Mouse (Mus musculus): ENCODE results near the gene Fasn. TPM values are rescaled to one million over a fixed set of nuclear protein-coding genes. Genes with fewer than 3 reads are reported as not detected.

The Fasn gene
- 6.6 TPM for polyA plus RNA-seq (2014; fragmentation: Illumina TruSeq; extraction: RNeasy Lipid Tissue Mini Kit (QIAGEN cat#74804); ENCODE audit: low read depth, low replicate concordance)

DNA sequence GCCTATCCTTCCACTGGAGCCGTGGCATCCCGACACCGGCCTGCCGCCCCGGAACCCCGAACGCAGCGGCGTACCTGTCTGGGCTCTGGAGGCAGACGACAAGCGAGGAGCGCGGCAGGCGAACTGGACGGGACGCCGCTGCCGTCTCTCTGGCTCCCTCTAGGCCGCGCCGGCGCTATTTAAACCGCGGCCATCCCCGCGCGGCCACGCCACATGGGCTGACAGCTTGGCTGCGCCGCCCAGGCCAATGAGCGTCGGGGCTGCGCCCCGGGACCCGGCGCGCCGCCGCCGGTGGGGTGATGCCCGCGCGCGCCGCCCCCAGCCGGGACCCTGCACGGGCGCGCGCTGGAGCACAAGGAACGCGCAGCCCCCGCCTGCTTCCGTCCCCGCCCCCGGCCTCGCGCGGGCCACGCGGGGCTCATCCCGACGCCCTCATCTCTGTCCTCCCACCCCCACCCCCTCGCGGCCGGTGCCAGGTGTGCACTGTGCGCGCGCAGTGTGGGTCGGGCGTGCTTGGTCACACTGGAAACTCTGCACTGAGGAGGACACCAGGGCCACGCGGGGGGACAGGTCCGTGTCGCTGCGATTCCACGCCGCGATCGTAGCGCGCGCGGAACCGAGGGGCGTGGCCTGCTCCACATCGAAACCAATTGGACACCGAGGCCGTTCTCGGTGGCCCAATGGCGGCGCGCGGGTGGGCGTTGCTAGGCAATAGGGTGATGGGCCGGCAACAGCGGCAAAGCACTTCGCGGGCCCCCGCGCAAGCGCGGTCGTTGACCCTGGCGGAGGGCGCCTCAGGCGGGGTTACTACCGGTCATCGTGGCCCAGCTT lies at the start of gene Fasn:
Gene Fasn (minus strand): TSS at position 592 of the 831 bp plus-strand sequence.

DNA sequence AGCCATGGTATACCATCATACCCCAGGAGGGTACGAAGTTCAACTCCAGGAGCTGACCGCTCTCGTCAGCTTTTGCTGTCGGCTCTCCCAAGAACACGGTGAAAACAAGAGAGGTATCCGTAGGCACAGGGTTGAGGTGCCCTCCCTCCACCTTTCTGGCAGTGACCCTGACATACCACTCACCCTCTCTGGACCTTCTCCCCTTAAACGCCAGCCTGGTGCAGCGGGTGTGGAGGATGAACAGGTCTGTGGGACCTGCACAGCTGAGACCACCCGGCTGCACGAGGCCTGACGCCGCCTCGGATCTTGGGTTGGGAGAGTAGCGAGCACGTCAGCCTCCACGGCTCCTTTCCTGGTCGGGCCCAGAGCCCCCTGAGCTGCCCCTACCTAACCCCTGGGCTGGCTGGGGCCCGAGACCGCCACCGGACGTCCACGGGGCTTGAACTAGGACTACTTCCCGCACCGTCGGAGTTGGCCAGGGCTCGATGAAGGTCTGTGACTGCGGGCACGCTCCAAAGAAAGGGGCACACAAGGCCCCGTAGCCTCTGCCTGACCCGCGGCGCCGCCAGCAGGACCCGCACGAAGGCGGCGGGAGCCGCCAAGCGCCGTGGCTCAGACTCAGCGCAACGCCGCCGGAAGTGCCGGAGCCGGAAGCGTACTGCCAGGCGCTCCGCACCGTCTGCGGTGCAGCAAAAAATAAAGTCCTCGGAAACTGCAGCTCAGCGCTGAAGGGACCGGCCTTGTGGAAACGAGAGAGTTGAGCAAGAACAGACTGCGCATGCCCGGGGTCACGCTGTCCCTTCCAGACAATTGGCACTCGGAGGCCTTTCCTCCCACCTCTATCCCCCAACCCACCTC lies 28.4 kb downstream of the Fasn start, which contains the start of gene Dus1l:
Gene Dus1l (minus strand): TSS at position 648 of the 858 bp plus-strand sequence.

DNA sequence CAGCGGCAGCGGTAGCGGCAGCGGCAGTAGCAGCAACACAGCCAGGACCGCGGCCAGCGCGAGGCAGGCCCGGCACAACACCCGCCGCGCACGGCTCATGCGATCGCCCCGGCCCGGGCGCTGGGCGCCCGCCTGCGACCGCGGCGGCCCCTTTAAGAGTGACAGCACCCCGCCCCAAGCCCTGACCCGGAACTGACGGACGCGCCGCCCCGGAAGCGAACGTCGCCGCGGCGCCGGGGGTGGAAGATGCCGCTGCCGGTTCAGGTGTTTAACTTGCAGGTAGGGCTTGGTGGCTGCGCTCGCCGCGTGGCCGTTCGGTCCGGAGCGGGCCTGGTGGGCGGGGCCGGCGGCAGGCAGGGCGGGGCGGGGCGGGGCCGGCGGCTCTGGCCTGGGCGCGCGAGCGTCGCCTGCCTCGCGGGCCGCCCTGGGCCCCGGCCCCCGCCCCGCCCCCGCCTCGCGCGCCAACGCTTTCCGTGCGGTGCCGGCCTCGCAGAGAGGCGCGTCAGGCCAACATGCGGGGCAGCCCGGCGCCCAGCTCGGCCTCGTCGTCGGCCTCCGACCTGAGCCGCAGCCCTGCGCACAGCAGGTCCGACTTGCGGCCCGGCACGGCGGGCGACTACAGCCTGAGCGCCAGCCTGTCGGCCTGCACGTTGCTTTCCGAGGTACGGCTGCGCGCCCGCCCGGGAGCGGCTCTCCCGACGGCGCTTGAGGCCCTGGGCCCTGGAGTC lies 40.1 kb downstream of the Fasn start, which contains the start of the genes Rfng and Gps1:
Gene Rfng (minus strand): TSS at position 144 of the 728 bp plus-strand sequence.
Gene Gps1 (plus strand): TSS at position 209 of the 728 bp plus-strand sequence.

DNA sequence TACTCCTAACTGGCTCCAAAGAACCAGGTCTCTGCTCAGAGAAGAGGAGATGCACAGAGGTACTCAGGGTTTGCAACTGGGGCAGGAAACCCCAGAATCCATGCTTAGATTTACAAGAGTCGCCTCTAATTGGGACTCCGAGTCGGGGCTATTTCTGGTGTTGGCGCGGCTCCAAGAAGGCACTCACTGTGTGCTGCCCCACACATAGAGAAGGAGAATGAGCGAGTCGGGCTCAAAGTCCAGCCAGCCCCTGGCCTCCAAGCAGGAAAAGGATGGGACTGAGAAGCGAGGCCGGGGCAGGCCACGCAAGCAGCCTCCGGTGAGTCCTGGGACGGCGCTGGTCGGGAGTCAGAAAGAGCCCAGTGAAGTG lies 61.7 kb downstream of the Fasn start, which contains the start of gene Hmga1b:
Gene Hmga1b (plus strand): TSS at position 123 of the 370 bp plus-strand sequence.

Other genes starting within 250 kb of the Fasn start
- 9.6 TPM for gene Arhgdia, start 242.9 kb downstream of the Fasn start, polyA plus RNA-seq (2014; fragmentation: Illumina TruSeq; extraction: RNeasy Lipid Tissue Mini Kit (QIAGEN cat#74804); ENCODE audit: low read depth, low replicate concordance)
- 8.3 TPM for gene Alyref, start 226.2 kb downstream of the Fasn start, polyA plus RNA-seq (2014; fragmentation: Illumina TruSeq; extraction: RNeasy Lipid Tissue Mini Kit (QIAGEN cat#74804); ENCODE audit: low read depth, low replicate concordance)
- gene Anapc11, start 226.1 kb downstream of the Fasn start, polyA plus RNA-seq (2014; fragmentation: Illumina TruSeq; extraction: RNeasy Lipid Tissue Mini Kit (QIAGEN cat#74804); ENCODE audit: low read depth, low replicate concordance) = 5.2 TPM
- not detected for gene Npb, start 216.1 kb downstream of the Fasn start, polyA plus RNA-seq (2014; fragmentation: Illumina TruSeq; extraction: RNeasy Lipid Tissue Mini Kit (QIAGEN cat#74804); ENCODE audit: low read depth, low replicate concordance)
- gene Pcyt2, start 206.6 kb downstream of the Fasn start, polyA plus RNA-seq (2014; fragmentation: Illumina TruSeq; extraction: RNeasy Lipid Tissue Mini Kit (QIAGEN cat#74804); ENCODE audit: low read depth, low replicate concordance) = 110 TPM
- 8.9 TPM for gene Sirt7, start 199.3 kb downstream of the Fasn start, polyA plus RNA-seq (2014; fragmentation: Illumina TruSeq; extraction: RNeasy Lipid Tissue Mini Kit (QIAGEN cat#74804); ENCODE audit: low read depth, low replicate concordance)
- gene Mafg, start 190.9 kb downstream of the Fasn start, polyA plus RNA-seq (2014; fragmentation: Illumina TruSeq; extraction: RNeasy Lipid Tissue Mini Kit (QIAGEN cat#74804); ENCODE audit: low read depth, low replicate concordance) = 13.1 TPM
- gene Pycr1, start 180.8 kb downstream of the Fasn start, polyA plus RNA-seq (2014; fragmentation: Illumina TruSeq; extraction: RNeasy Lipid Tissue Mini Kit (QIAGEN cat#74804); ENCODE audit: low read depth, low replicate concordance) = not detected
- gene Myadml2, start 176.4 kb downstream of the Fasn start, polyA plus RNA-seq (2014; fragmentation: Illumina TruSeq; extraction: RNeasy Lipid Tissue Mini Kit (QIAGEN cat#74804); ENCODE audit: low read depth, low replicate concordance) = not detected
- 1.4 TPM for gene Notum, start 163.4 kb downstream of the Fasn start, polyA plus RNA-seq (2014; fragmentation: Illumina TruSeq; extraction: RNeasy Lipid Tissue Mini Kit (QIAGEN cat#74804); ENCODE audit: low read depth, low replicate concordance)
- gene Aspscr1, start 151.6 kb downstream of the Fasn start, polyA plus RNA-seq (2014; fragmentation: Illumina TruSeq; extraction: RNeasy Lipid Tissue Mini Kit (QIAGEN cat#74804); ENCODE audit: low read depth, low replicate concordance) = 5.6 TPM
- gene Cenpx, start 110.8 kb downstream of the Fasn start, polyA plus RNA-seq (2014; fragmentation: Illumina TruSeq; extraction: RNeasy Lipid Tissue Mini Kit (QIAGEN cat#74804); ENCODE audit: low read depth, low replicate concordance) = 4.1 TPM
- 0.16 TPM for gene Lrrc45, start 110.6 kb downstream of the Fasn start, polyA plus RNA-seq (2014; fragmentation: Illumina TruSeq; extraction: RNeasy Lipid Tissue Mini Kit (QIAGEN cat#74804); ENCODE audit: low read depth, low replicate concordance)
- not detected for gene Rac3, start 103.1 kb downstream of the Fasn start, polyA plus RNA-seq (2014; fragmentation: Illumina TruSeq; extraction: RNeasy Lipid Tissue Mini Kit (QIAGEN cat#74804); ENCODE audit: low read depth, low replicate concordance)
- gene Dcxr, start 97.3 kb downstream of the Fasn start, polyA plus RNA-seq (2014; fragmentation: Illumina TruSeq; extraction: RNeasy Lipid Tissue Mini Kit (QIAGEN cat#74804); ENCODE audit: low read depth, low replicate concordance) = 13.1 TPM
- gene Cbr2, start 92.4 kb downstream of the Fasn start, polyA plus RNA-seq (2014; fragmentation: Illumina TruSeq; extraction: RNeasy Lipid Tissue Mini Kit (QIAGEN cat#74804); ENCODE audit: low read depth, low replicate concordance) = not detected
- gene Hmga1b, start 61.8 kb downstream of the Fasn start, polyA plus RNA-seq (2014; fragmentation: Illumina TruSeq; extraction: RNeasy Lipid Tissue Mini Kit (QIAGEN cat#74804); ENCODE audit: low read depth, low replicate concordance) = not detected
- 0.87 TPM for gene Rfng, start 40.3 kb downstream of the Fasn start, polyA plus RNA-seq (2014; fragmentation: Illumina TruSeq; extraction: RNeasy Lipid Tissue Mini Kit (QIAGEN cat#74804); ENCODE audit: low read depth, low replicate concordance)
- 8.5 TPM for gene Gps1, start 40.3 kb downstream of the Fasn start, polyA plus RNA-seq (2014; fragmentation: Illumina TruSeq; extraction: RNeasy Lipid Tissue Mini Kit (QIAGEN cat#74804); ENCODE audit: low read depth, low replicate concordance)
- gene Dus1l, start 28.1 kb downstream of the Fasn start, polyA plus RNA-seq (2014; fragmentation: Illumina TruSeq; extraction: RNeasy Lipid Tissue Mini Kit (QIAGEN cat#74804); ENCODE audit: low read depth, low replicate concordance) = 16.2 TPM
- gene Ccdc57, start 108.3 kb upstream of the Fasn start, polyA plus RNA-seq (2014; fragmentation: Illumina TruSeq; extraction: RNeasy Lipid Tissue Mini Kit (QIAGEN cat#74804); ENCODE audit: low read depth, low replicate concordance) = 0.50 TPM
- gene Slc16a3, start 123.9 kb upstream of the Fasn start, polyA plus RNA-seq (2014; fragmentation: Illumina TruSeq; extraction: RNeasy Lipid Tissue Mini Kit (QIAGEN cat#74804); ENCODE audit: low read depth, low replicate concordance) = not detected
- gene Csnk1d, start 166.8 kb upstream of the Fasn start, polyA plus RNA-seq (2014; fragmentation: Illumina TruSeq; extraction: RNeasy Lipid Tissue Mini Kit (QIAGEN cat#74804); ENCODE audit: low read depth, low replicate concordance) = 20.9 TPM
- 0.42 TPM for gene Cd7, start 214.9 kb upstream of the Fasn start, polyA plus RNA-seq (2014; fragmentation: Illumina TruSeq; extraction: RNeasy Lipid Tissue Mini Kit (QIAGEN cat#74804); ENCODE audit: low read depth, low replicate concordance)
- not detected for gene Sectm1b, start 239.0 kb upstream of the Fasn start, polyA plus RNA-seq (2014; fragmentation: Illumina TruSeq; extraction: RNeasy Lipid Tissue Mini Kit (QIAGEN cat#74804); ENCODE audit: low read depth, low replicate concordance)